Mouse (Mus musculus) midbrain, postnatal 0 days (tissue): ENCODE measurements around the gene Rptn. TPM values are rescaled to one million over a fixed set of nuclear protein-coding genes. Genes with fewer than 3 reads are reported as not detected.
"Not testable (repeated sequence)": the region's sequence is repeated elsewhere in the genome, so short reads cannot be mapped to it uniquely, and the experiment has no call there.

ENCODE experiments used
- ATAC-seq: fragments of 200-750 bp; cut with Nextera tagmentation; 2 replicates; pipeline ENCODE4 v1.8.0; 2017; ENCODE audit warnings: moderate number of reproducible peaks, mild to moderate bottlenecking, moderate TSS enrichment, moderate library complexity; ENCODE audit not compliant: low FRiP score
- DNase-seq: peaks from one replicate; pipeline ENCODE4 v3.0.0-alpha.2; 2015; ENCODE audit warnings: low spot score
- H3K27ac ChIP-seq: fragments of 300-500 bp; sonication (generic); 2 replicates; pipeline ENCODE4 v1.5.1; 2014; ENCODE audit warnings: low read depth, mild to moderate bottlenecking, low read length, mixed read lengths
- H3K27me3 ChIP-seq: fragments of 300-500 bp; sonication (generic); 2 replicates; pipeline ENCODE4 v1.6.1; 2014; ENCODE audit warnings: low read length, control low read depth, mixed read lengths; ENCODE audit not compliant: insufficient read depth
- H3K36me3 ChIP-seq: fragments of 300-500 bp; sonication (generic); 2 replicates; pipeline ENCODE4 v1.6.1; 2014; ENCODE audit warnings: low read length, control low read depth, mixed read lengths; ENCODE audit not compliant: insufficient read depth
- H3K4me1 ChIP-seq: fragments of 300-500 bp; sonication (generic); 2 replicates; pipeline ENCODE4 v1.6.1; 2014; ENCODE audit warnings: mild to moderate bottlenecking, control low read depth, antibody characterized with exemption, low read length, mixed read lengths; ENCODE audit not compliant: insufficient read depth
- H3K4me2 ChIP-seq: fragments of 300-500 bp; sonication (generic); 2 replicates; pipeline ENCODE4 v1.6.1; 2014; ENCODE audit warnings: low read depth, mild to moderate bottlenecking, low read length, mixed read lengths; ENCODE audit not compliant: poor library complexity, severe bottlenecking
- H3K4me3 ChIP-seq: fragments of 300-500 bp; sonication (generic); 2 replicates; pipeline ENCODE4 v1.5.1; 2014; ENCODE audit warnings: low read depth, mild to moderate bottlenecking, low read length, moderate library complexity
- H3K9ac ChIP-seq: fragments of 300-500 bp; sonication (generic); replicated peaks from 2 replicates; pipeline ENCODE4 v1.6.1; 2014; ENCODE audit warnings: mild to moderate bottlenecking, low read length, moderate library complexity, mixed read lengths; ENCODE audit not compliant: poor library complexity, severe bottlenecking
- H3K9me3 ChIP-seq: fragments of 300-500 bp; sonication (generic); 2 replicates; pipeline ENCODE4 v1.6.1; 2016; ENCODE audit warnings: low read length, control low read depth
- CTCF ChIP-seq: IDR thresholded peaks from 2 replicates; pipeline ENCODE4 v1.5.1; 2016; ENCODE audit warnings: antibody characterized with exemption, mild to moderate bottlenecking
- WGBS: fragments of 180-500 bp; shearing (Covaris S2); extraction: QIAGEN DNeasy Blood & Tissue Kit; methylation state at CpG from one replicate; pipeline ENCODE4 v1.1.7; 2014; 5-methylcytosine and 5-hydroxymethylcytosine counted together
- microRNA-seq: library from miRNA; unstranded; fragments of <30 nt; microRNA quantifications from one replicate; pipeline ENCODE4, GENCODE M21; 2016; ENCODE audit warnings: borderline number of aligned reads
- polyA plus RNA-seq: library from polyadenylated mRNA; unstranded; fragments of >200 nt; fragmentation: Nextera tagmentation; extraction: Ambion mirVana; gene quantifications from 2 replicates; pipeline ENCODE4 v1.2.1, GENCODE M21; 2015
- total RNA-seq: library from RNA; depleted of rRNA; stranded (reverse); fragments of >200 nt; gene quantifications from 2 replicates; pipeline ENCODE4 v1.2.3, GENCODE M21; 2014; rRNA removed

Gene Rptn
- total and polyA plus RNA-seq, 2 experiments from 2014 or later = not detected

DNA sequence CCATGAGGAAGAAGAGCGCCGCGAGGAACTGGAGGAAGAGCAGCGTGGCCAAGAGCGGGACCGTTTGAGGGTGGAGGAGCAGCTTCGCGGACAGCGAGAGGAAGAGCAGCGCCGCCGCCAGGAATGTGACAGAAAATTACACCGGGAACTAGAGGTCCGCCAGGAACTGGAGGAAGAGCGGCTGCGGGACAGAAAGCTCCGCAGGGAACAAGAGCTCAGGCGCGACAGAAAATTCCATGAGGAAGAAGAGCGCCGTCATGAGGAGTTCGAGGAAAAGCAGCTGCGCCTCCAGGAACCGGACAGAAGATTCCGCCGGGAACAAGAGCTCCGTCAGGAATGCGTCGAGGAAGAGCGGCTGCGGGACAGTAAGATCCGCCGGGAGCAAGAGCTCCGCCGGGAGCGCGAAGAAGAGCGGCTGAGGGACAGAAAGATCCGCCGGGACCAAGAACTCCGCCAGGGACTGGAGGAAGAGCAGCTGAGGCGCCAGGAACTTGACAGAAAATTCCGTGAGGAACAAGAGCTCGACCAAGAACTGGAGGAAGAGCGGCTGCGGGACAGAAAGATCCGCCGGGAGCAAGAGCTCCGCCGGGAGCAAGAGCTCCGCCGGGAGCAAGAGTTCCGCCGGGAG, 52.7 kb downstream of the Rptn start:
- DNase-seq = peak; percentile 60
- H3K9me3 ChIP-seq = no peaks in the 10 kb centered on the region
- whole genome bisulfite sequencing = 1% methylated on average over 54 of the region's 54 CpGs
- peak; percentile 41 for TF ChIP-seq CTCF
- no peaks in the 10 kb centered on the region for H3K36me3 ChIP-seq
- peaks cover 13% of the 10 kb centered on the region; the same call in 1 of the 2 replicates for H3K27me3 ChIP-seq
- H3K27ac ChIP-seq = no peak overlapping the region
- H3K4me3 ChIP-seq = peak overlapping the region; percentile 62
- no peaks in the 10 kb centered on the region for H3K4me1 ChIP-seq
- peak overlapping the region; percentile 94 for H3K4me2 ChIP-seq
- no peak for ATAC-seq
- peak overlapping the region; percentile 51 for H3K9ac ChIP-seq

DNA sequence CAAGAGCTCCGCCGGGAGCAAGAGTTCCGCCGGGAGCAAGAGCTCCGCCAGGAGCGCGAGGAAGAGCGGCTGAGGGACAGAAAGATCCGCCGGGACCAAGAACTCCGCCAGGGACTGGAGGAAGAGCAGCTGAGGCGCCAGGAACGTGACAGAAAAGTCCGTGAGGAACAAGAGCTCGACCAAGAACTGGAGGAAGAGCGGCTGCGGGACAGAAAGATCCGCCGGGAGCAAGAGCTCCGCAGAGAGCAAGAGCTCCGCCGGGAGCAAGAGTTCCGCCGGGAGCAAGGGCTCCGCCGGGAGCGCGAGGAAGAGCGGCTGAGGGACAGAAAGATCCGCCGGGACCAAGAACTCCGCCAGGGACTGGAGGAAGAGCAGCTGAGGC, 53.2 kb downstream of the Rptn start:
- 1% methylated on average over 32 of the region's 32 CpGs for WGBS
- DNase-seq = not testable (repeated sequence)

DNA sequence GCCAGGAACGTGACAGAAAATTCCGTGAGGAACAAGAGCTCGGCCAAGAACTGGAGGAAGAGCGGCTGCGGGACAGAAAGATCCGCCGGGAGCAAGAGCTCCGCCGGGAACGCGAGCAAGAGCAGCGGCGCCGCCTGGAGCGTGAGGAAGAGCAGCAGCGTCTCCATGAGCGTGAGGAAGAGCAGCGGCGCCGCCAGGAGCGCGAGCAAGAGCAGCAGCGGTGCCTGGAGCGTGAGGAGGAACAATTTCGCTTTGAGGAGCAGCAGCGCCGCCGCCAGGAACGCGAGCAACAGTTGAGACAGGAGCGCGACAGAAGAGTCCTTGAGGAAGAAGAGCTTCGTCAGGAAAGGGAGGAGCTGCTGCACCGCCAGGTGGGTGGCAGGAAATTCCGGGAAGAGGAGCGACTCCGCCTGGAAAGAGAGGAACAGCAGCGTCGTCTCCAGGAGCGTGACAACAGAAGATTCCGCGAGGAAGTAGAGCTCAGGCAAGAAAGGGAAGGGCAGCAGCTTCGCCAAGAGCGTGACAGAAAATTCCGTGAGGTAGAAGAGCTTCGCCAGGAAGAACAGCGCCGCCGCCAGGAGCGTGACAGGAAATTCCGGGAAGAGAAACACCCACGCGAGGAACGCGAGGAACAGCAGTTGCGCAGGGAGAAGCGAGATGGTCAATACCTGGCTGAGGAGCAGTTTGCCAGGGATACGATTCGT, 53.8 kb downstream of the Rptn start:
- Histone ChIP-seq H3K9me3 (no peaks in the 10 kb centered on the region), H3K4me3 (peak overlapping the region; percentile 62), H3K27me3 (0 out of 2 replicates have a peak, but pooled peaks cover 9% of the 10 kb centered on the region), H3K4me2 (peak overlapping the region; percentile 94), H3K9ac (peak overlapping the region; percentile 33; the same call in 1 of the 2 replicates), H3K27ac (no peak overlapping the region), H3K36me3 (no peaks in the 10 kb centered on the region), H3K4me1 (no peaks in the 10 kb centered on the region)
- ATAC-seq (peak; percentile 47; the same call in 1 of the 2 replicates), DNase-seq (peak; percentile 77)
- WGBS = under 1% methylated on average over 59 of the region's 59 CpGs
- peak; percentile 64 for TF ChIP-seq CTCF

More for the DNA sequence above, 53.2 kb downstream of the Rptn start:
- H3K9me3 ChIP-seq, H3K4me1 ChIP-seq, H3K36me3 ChIP-seq, ATAC-seq, H3K27ac ChIP-seq: not testable (repeated sequence)
- Histone ChIP-seq H3K27me3 (0 out of 2 replicates have a peak, but pooled peaks cover 11% of the 10 kb centered on the region), H3K4me2 (peak overlapping the region; percentile 94), H3K4me3 (peak overlapping the region; percentile 62), H3K9ac (0 out of 2 replicates have a peak overlapping the region, but pooled peaks have one; percentile 33)

Small RNAs within 50 kb of the gene (microRNA-seq; reads per million reads assigned to microRNA genes)
- gene Gm22752 (not detected), gene Gm44353 (not detected)

Other genes with a start within 250 kb of the Rptn start
- 0.33 TPM in 1 of 2 replicates, not detected in the other for gene Crnn, start 248.9 kb upstream of the Rptn start, total RNA-seq
- gene Crnn, start 248.9 kb upstream of the Rptn start, polyA plus RNA-seq = not detected in 2 replicates
- gene Flg2, start 196.4 kb upstream of the Rptn start, total RNA-seq = 1.4 TPM in 1 of 2 replicates, not detected in the other
- not detected in 2 replicates for gene Flg2, start 196.4 kb upstream of the Rptn start, polyA plus RNA-seq
- 16.3 TPM in 1 of 2 replicates, not detected in the other for gene Flg, start 120.2 kb upstream of the Rptn start, total RNA-seq
- not detected in 2 replicates for gene Flg, start 120.2 kb upstream of the Rptn start, polyA plus RNA-seq
- gene Hrnr, start 74.0 kb upstream of the Rptn start, total RNA-seq = 2.4 TPM in 1 of 2 replicates, not detected in the other
- gene Hrnr, start 74.0 kb upstream of the Rptn start, polyA plus RNA-seq = not detected in 2 replicates
- gene Tchh, start 48.6 kb downstream of the Rptn start, total RNA-seq = 0.24 and 0.77 TPM in 2 replicates
- gene Tchh, start 48.6 kb downstream of the Rptn start, polyA plus RNA-seq = 1.8 and 2.1 TPM in 2 replicates
- gene Tchhl1, start 75.1 kb downstream of the Rptn start, total RNA-seq = not detected in 2 replicates
- not detected in 2 replicates for gene Tchhl1, start 75.1 kb downstream of the Rptn start, polyA plus RNA-seq
- 10.3 and 11.0 TPM in 2 replicates for gene S100a11, start 126.8 kb downstream of the Rptn start, total RNA-seq
- gene S100a11, start 126.8 kb downstream of the Rptn start, polyA plus RNA-seq = 183 and 200 TPM in 2 replicates
- 68.9 and 74.5 TPM in 2 replicates for gene S100a10, start 161.4 kb downstream of the Rptn start, total RNA-seq
- gene S100a10, start 161.4 kb downstream of the Rptn start, polyA plus RNA-seq = 134 and 136 TPM in 2 replicates